Mouse (Mus musculus): Measurements from ENCODE around the gene Limk1.

Limk1 gene

GRCm38 (mm10) chr5:134622069-134622468 is 66.3 kb downstream of the Limk1 start:
- no peak for DNase-seq

DNA sequence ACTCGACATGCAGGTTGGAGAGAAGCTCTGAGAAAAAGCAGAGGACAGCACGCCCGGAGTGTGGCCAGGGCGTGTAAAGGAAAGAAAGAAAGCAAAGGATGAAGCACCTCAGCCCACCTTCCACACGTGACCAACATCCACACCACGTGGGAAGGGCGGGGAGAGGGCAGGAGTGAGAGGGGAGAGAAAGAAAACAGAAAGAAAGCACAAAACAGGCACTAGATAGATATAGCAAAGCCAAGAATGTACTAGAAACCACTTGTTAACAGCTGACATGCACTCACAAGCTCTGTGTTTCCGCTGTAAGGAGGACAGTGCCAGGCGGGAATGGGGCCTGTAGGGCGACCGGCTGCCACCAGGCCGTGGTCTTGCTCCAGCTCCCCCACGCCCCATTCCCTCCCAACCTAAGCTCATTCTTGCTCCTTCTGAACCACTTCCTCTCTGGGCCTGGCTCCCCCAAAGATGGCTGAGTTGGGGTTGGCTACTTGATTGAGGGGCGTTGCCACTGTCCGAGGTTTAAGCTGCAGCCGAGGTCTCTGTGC is 67.2 kb downstream of the Limk1 start:
- no peak for DNase-seq

DNA sequence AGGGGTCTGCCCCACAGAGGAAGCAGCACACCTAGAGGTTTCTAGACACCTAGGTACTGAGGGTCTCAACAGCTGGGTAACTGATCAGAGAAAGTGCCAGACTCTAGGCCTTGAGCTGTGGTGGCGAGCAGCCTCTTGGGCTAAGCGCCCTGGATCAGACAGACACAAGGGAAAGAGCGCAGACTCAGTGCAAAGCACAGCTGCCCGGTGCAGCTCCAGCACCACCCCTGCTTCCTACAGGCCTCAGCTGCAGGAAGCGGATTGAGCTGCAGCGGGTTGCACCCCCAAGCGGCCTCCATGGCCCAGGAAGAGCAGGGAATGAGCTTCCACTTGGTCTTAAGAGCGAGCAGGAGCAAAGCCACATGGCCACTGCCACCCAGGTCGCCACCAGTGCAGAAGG is 67.9 kb downstream of the Limk1 start:
- DNase-seq, result no peak

DNA sequence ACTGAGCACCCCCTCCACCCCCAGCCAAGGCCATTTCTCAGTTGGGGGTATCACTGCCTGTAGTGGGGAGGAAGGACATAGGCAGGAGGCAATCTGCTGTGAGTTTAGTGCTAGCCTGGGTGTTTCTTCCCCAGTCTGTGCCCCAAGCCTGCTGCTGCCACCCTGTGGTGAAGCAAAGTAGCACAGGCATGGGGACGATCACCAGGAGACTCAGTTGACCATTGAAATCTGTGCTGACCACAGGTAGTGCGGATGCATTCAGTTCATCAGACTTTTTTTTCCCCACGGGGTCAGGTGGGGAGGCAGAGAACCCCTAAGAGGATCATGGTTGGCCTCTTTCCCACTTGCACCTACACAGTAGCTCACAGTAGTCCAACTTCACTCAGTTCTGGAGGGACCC is 71.3 kb downstream of the Limk1 start:
- DNase-seq, result peak; percentile 82 to 84

DNA sequence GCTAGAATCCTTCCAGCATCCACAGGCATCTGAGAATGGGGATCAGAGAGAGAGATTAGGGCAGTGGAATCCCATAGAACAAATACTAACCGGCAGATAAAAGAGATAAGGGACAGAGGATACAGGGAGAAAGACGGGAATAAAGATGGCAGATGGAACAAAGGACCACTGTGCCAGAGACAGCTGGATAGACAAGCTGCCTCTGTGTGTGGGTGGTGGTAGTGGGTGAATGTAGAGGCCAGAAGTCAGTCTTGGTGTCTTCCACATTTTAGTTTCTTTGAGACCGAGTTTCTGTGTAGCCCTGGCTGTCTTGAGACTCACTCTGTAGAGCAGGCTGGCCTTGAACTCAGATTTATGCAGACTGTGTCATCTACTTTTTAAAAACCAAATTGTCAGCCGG is 72.6 kb downstream of the Limk1 start:
- no peak for DNase-seq

DNA sequence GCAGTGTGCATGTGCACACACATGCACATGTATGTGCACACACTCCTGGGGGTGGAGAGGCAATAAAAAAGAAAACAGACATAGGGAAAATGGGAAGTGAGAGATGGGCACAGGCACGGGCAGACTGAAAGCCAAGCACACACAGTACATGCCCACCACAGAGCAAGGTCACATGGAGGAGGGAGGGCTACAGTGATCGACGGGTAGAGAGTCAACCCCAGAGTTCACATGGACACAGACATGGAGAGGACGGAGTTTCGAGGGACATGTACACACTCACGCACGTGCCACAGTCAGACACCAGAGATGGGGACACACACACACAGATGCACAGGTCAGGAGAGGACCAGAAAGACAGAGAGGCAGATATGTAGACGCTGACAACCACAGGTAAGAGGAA is 73.0 kb downstream of the Limk1 start:
- no peak for DNase-seq

- peak; percentile 61 for DNase-seq
Measured at GRCm38 (mm10) chr5:134614802-134615201, 73.6 kb downstream of the Limk1 start, which contains the start of gene Lat2. Gene Lat2 (minus strand): TSS chr5:134615025.

DNA sequence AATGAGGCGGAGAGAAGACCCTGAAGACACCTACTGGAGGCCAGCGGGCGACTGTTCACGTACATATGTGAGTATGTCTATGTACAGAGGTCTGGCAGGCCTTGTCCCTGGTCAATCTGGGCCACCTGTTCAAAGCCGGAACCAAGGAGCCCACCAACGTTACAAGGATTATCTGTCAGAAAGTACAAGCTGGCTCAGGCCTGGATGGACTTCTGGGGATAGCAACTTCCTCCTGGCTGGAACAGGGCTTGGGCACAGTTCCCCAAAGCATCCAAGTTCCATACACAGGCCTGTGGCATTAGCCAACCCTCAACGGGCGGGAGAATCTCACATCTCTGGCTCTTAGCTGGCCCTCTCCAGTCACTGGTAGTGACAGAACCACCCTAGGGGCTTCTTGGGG is 74.1 kb downstream of the Limk1 start:
- DNase-seq, result peak in 1 of 2 experiments; percentile 19

DNA sequence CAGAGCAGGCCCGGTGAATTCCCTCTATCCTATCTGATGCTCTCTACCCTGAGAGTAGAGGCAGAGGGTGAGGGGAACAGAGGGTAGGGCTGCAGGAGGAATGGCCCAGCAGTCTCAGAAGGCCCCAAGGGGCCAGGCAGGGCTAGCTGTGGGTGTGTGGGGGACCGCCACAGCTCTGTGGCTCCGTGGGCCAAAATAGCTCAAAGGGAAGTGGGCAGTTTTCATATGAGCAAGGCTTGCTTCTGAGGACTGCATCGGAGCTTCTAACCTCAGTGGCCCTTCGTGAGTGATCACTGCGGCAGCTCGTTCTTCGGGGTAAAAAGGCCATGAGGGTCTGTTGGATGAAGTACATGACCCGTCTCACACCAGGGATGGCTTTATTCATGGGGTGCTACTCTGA is 74.7 kb downstream of the Limk1 start:
- peak; percentile 68 to 70 for DNase-seq

GRCm38 (mm10) chr5:134611810-134612521 is 76.4 kb downstream of the Limk1 start:
- peak; percentile 49 to 53 for DNase-seq

- no peak for DNase-seq
Measured at GRCm38 (mm10) chr5:134609916-134610643, 78.3 kb downstream of the Limk1 start.

DNA sequence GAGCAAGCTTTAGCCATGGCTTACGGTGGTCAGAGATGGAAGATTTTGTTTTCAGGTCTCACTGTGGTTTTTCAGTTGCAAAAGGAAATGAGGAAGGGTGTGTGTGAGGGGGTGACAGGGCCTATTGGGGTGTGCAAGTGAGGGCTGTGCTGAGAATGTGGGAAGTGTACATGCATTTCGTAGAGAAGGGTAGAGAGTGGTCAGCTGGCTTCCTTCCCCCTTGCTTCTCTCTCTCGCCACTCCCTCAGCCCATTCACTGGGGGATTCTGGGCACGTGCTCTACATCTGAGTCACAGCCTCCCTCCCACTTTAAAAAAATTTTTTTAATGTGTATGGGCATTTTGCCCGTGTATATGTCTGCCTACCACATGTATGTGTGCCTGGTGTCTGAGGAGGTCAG is 81.3 kb downstream of the Limk1 start:
- DNase-seq, result peak; percentile 58 to 69

GRCm38 (mm10) chr5:134606314-134606713 is 82.1 kb downstream of the Limk1 start:
- peak in 1 of 2 experiments; percentile 23 for DNase-seq

Measured in B cell, adult 2 months (primary cell).